Mouse (Mus musculus) MEL-GATA-1-ER (cell line): ENCODE data around the gene Pls1.

Experiments used
- DNase-seq: peaks from one replicate; pipeline ENCODE4 v3.0.0-alpha.2; 2012; ENCODE audit warnings: low read depth; ENCODE audit errors: extremely low read depth

Pls1 gene

DNA sequence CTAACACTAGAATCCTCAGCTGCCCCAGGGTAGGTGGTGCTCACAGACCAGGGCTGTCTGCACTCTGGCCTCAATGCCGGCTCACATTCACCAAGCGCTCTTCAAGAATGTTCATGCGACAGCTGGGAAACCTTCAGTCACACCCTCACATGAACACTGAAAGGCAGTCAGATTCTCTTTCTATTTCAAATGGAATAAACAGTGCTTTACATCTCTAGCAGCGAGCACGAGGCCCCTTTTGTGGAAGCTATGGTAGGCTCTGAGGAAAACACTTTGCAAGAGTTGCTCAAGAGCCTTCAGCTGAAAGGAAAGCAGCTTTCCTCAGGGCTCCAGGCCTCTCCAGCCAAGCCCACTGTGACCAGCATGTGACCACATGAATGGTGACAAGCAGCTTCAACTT, 139.7 kb downstream of the Pls1 start:
- no peak for DNase-seq

DNA sequence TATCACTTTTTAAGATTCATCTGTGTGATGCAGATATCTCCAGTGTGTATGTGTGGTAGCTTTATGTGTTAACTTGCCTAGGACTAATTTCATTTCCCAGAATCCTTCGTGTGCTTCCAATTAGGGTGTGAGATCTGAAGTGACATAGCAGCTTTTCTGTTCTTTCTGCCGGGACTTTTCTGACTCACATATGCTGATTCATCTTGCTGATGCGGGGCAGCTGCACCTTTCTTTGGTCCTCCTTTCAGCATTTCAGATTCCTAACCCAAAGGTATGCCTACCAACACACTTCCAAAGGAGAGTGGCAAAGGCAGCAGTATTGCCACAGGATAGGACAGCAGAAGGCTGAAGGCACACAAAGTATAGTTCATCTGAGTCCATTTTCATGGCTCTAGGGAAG, 141.0 kb downstream of the Pls1 start:
- no peak for DNase-seq
